Mouse (Mus musculus): ENCODE measurements at regions not wholly inside any gene's neighbourhood (a gene's known extent, or its start where the extent isn't known, plus 50 kb on each side); places are given as distances from the start of the nearest gene placed in this dataset.
A peak's percentile ranks its signal among the peaks of the same experiment; 100 is the strongest.

- no peak for DNase-seq
Observed at GRCm38 (mm10) chr5:24237201-24237600, 72.4 kb downstream of the Nupl2 start.

GRCm38 (mm10) chr5:24239006-24239405 is 74.2 kb downstream of the Nupl2 start:
- DNase-seq = no peak

- no peak for DNase-seq
Observed at GRCm38 (mm10) chr5:24244211-24244610, 79.4 kb downstream of the Nupl2 start.

- DNase-seq = no peak
Observed at GRCm38 (mm10) chr5:24255421-24255820, 90.7 kb downstream of the Nupl2 start.

GRCm38 (mm10) chr5:24261098-24261497 is 90.3 kb downstream of the Kcnh2 start:
- peak; percentile 85 for DNase-seq

GRCm38 (mm10) chr5:24262146-24262545 is 89.3 kb downstream of the Kcnh2 start:
- peak; percentile 57 for DNase-seq

GRCm38 (mm10) chr5:24264151-24264550 is 87.3 kb downstream of the Kcnh2 start:
- DNase-seq = no peak

GRCm38 (mm10) chr5:24265431-24265830 is 86.0 kb downstream of the Kcnh2 start:
- no peak for DNase-seq

- peak; percentile 92 for DNase-seq
Observed at GRCm38 (mm10) chr5:24266344-24267295, 84.8 kb downstream of the Kcnh2 start.

Measured in retina, postnatal 1 day (tissue).